Mouse (Mus musculus): ENCODE data around the gene Hspb8. TPM values are rescaled to one million over a fixed set of nuclear protein-coding genes. Genes with fewer than 3 reads are reported as not detected.

Hspb8 gene
- 100 to 1,000 TPM; 239 to 425 (median 325) TPM for total RNA-seq (2022)

- peak; percentile 91 to 94 for DNase-seq (ENCODE audit: low spot score in 2 of 2)
These were observed at the start of gene Hspb8 for GRCm38 (mm10) chr5:116422699-116423201. Gene Hspb8 (minus strand): TSS chr5:116422864.

GRCm38 (mm10) chr5:116461354-116462042 is 38.8 kb upstream of the Hspb8 start:
- no peak for DNase-seq (ENCODE audit: low spot score in 2 of 2)

GRCm38 (mm10) chr5:116459970-116460369 is 37.3 kb upstream of the Hspb8 start:
- DNase-seq (ENCODE audit: low spot score in 2 of 2): no peak

- no peak for DNase-seq (ENCODE audit: low spot score in 2 of 2)
These were observed 35.1 kb upstream of the Hspb8 start for GRCm38 (mm10) chr5:116457791-116458190.

- no peak for DNase-seq (ENCODE audit: low spot score in 2 of 2)
These were observed 34.3 kb upstream of the Hspb8 start for GRCm38 (mm10) chr5:116456796-116457515.

GRCm38 (mm10) chr5:116453401-116453851 is 30.8 kb upstream of the Hspb8 start:
- DNase-seq (ENCODE audit: low spot score in 2 of 2): peak; percentile 46 to 51

- no peak for DNase-seq (ENCODE audit: low spot score in 2 of 2)
These were observed 28.2 kb upstream of the Hspb8 start for GRCm38 (mm10) chr5:116450901-116451300.

GRCm38 (mm10) chr5:116449522-116450225 is 27.0 kb upstream of the Hspb8 start:
- no peak for DNase-seq (ENCODE audit: low spot score in 2 of 2)

GRCm38 (mm10) chr5:116448409-116449191 is 25.9 kb upstream of the Hspb8 start:
- no peak for DNase-seq (ENCODE audit: low spot score in 2 of 2)

- DNase-seq (ENCODE audit: low spot score in 2 of 2): no peak
These were observed 25.2 kb upstream of the Hspb8 start for GRCm38 (mm10) chr5:116447821-116448350.

GRCm38 (mm10) chr5:116446552-116446951 is 23.9 kb upstream of the Hspb8 start:
- no peak for DNase-seq (ENCODE audit: low spot score in 2 of 2)

- DNase-seq (ENCODE audit: low spot score in 2 of 2): no peak
These were observed 23.1 kb upstream of the Hspb8 start for GRCm38 (mm10) chr5:116445634-116446367.

- peak in 1 of 2 experiments; percentile 17 for DNase-seq (ENCODE audit: low spot score in 2 of 2)
These were observed 21.9 kb upstream of the Hspb8 start for GRCm38 (mm10) chr5:116444517-116444916.

GRCm38 (mm10) chr5:116443459-116443940 is 20.8 kb upstream of the Hspb8 start:
- peak; percentile 31 to 58 for DNase-seq (ENCODE audit: low spot score in 2 of 2)

- peak; percentile 46 to 73 for DNase-seq (ENCODE audit: low spot score in 2 of 2)
These were observed 20.2 kb upstream of the Hspb8 start for GRCm38 (mm10) chr5:116442697-116443458.

- DNase-seq (ENCODE audit: low spot score in 2 of 2): no peak
These were observed 17.6 kb upstream of the Hspb8 start for GRCm38 (mm10) chr5:116440251-116440650.

- no peak for DNase-seq (ENCODE audit: low spot score in 2 of 2)
These were observed 15.7 kb upstream of the Hspb8 start for GRCm38 (mm10) chr5:116438328-116438727.

GRCm38 (mm10) chr5:116436117-116436516 is 13.5 kb upstream of the Hspb8 start:
- no peak for DNase-seq (ENCODE audit: low spot score in 2 of 2)
